Mouse (Mus musculus): ENCODE data around the gene Noxo1. TPM values are rescaled to one million over a fixed set of nuclear protein-coding genes. Genes with fewer than 3 reads are reported as not detected.

Noxo1 gene
- total and polyA plus RNA-seq, 3 experiments, result 0.62 to 2.4 TPM; not detected in 1

DNA sequence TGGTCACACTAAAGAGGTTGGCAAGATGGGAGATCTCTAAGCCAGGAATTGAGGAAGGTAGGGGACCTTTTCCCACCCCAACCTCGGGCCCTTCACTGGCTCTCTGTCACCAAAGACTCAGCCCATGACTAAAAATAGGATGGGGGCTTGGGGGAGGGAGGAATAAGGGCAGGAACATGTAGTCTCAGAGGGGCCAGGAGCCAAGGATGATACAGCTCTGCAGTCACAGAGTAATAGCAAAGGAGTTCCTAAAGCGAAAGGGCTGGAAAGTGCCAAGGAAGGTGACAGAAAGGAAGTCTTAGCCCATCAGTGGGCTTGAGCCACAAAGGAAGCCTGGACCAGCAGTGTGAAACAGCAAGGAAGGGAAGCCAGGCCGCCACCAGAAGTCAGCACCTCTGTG, 44.2 kb upstream of the Noxo1 start:
- Histone ChIP-seq H3K27ac (ENCODE audit: control insufficient read depth, low read depth, low read length) (no peak overlapping the region), H3K9me3 (replicated peaks; ENCODE audit: insufficient read depth, low read length) (no peaks in the 10 kb centered on the region), H3K4me1 (ENCODE audit: control insufficient read depth in 1 of 2, insufficient read depth in 2 of 2, low read length in 2 of 2) (no peaks in the 10 kb centered on the region), H3K79me2 (ENCODE audit: control insufficient read depth, insufficient read depth, low read length, poor library complexity) (no peaks in the 10 kb centered on the region), H3K36me3 (ENCODE audit: control insufficient read depth in 1 of 2, insufficient read depth in 2 of 2, low read length in 2 of 2) (no peaks in the 10 kb centered on the region), H3K9ac (ENCODE audit: control insufficient read depth, low read depth, low read length, poor library complexity, severe bottlenecking) (no peak overlapping the region), H3K27me3 (ENCODE audit: control insufficient read depth in 1 of 2, insufficient read depth in 2 of 2, low read length in 2 of 2) (peaks cover 14 to 25% of the 10 kb centered on the region in 2 experiments), H3K4me3 (ENCODE audit: control insufficient read depth in 1 of 2, insufficient read depth in 1 of 2, low read depth in 2 of 2, low read length in 2 of 2) (no peak overlapping the region)
- no peak for TF ChIP-seq ZKSCAN1 (IDR thresholded peaks at IDR 0.05; ENCODE audit: low read depth, low read length)
- no peak for TF ChIP-seq POLR2AphosphoS5 (IDR thresholded peaks at IDR 0.05; ENCODE audit: borderline replicate concordance, low read depth, low read length)
- no peak for TF ChIP-seq ELF1 (IDR thresholded peaks at IDR 0.05; ENCODE audit: low read depth, low read length)
- TF ChIP-seq USF2 (IDR thresholded peaks at IDR 0.05; ENCODE audit: borderline replicate concordance in 1 of 2, insufficient read depth in 1 of 2, low read depth in 1 of 2, low read length in 2 of 2), result no peak
- TF ChIP-seq JUND (IDR thresholded peaks at IDR 0.05; ENCODE audit: low read depth, low read length), result no peak
- no peak for TF ChIP-seq CHD2 (IDR thresholded peaks at IDR 0.05; ENCODE audit: low read length)
- no peak for TF ChIP-seq SIN3A (IDR thresholded peaks at IDR 0.05; ENCODE audit: low read length)
- no peak for TF ChIP-seq MAX (IDR thresholded peaks at IDR 0.05; ENCODE audit: low read length)
- TF ChIP-seq TCF12 (IDR thresholded peaks at IDR 0.05; ENCODE audit: low read depth, low read length), result no peak
- no peak for TF ChIP-seq HCFC1 (IDR thresholded peaks at IDR 0.05; ENCODE audit: low read depth, low read length)
- no peak for TF ChIP-seq SMC3 (IDR thresholded peaks at IDR 0.05; ENCODE audit: low read depth, low read length)
- TF ChIP-seq CTCF (IDR thresholded peaks at IDR 0.05 in 2 of 3, conservative IDR thresholded peaks at IDR 0.05 in 1 of 3; ENCODE audit: control insufficient read depth in 1 of 3, insufficient read depth in 1 of 3, low read depth in 2 of 3, low read length in 3 of 3, poor library complexity in 1 of 3, severe bottlenecking in 1 of 3), result no peak
- no peak for TF ChIP-seq MXI1 (IDR thresholded peaks at IDR 0.05; ENCODE audit: low read depth, low read length)
- TF ChIP-seq ZNF384 (IDR thresholded peaks at IDR 0.05; ENCODE audit: low read depth, low read length), result no peak
- no peak for TF ChIP-seq EP300 (IDR thresholded peaks at IDR 0.05; ENCODE audit: low read depth in 1 of 2, low read length in 2 of 2)
- TF ChIP-seq ETS1 (IDR thresholded peaks at IDR 0.05; ENCODE audit: low read depth, low read length), result no peak
- no peak for TF ChIP-seq USF1 (IDR thresholded peaks at IDR 0.05; ENCODE audit: low read depth, low read length)
- TF ChIP-seq MYB (IDR thresholded peaks at IDR 0.05; ENCODE audit: low read depth, low read length), result no peak
- no peak for TF ChIP-seq TBP (IDR thresholded peaks at IDR 0.05; ENCODE audit: low read depth, low read length)
- no peak for TF ChIP-seq KAT2A (conservative IDR thresholded peaks at IDR 0.05; ENCODE audit: low read depth, low read length)
- no peak for DNase-seq (ENCODE audit: low read depth, low spot score)

DNA sequence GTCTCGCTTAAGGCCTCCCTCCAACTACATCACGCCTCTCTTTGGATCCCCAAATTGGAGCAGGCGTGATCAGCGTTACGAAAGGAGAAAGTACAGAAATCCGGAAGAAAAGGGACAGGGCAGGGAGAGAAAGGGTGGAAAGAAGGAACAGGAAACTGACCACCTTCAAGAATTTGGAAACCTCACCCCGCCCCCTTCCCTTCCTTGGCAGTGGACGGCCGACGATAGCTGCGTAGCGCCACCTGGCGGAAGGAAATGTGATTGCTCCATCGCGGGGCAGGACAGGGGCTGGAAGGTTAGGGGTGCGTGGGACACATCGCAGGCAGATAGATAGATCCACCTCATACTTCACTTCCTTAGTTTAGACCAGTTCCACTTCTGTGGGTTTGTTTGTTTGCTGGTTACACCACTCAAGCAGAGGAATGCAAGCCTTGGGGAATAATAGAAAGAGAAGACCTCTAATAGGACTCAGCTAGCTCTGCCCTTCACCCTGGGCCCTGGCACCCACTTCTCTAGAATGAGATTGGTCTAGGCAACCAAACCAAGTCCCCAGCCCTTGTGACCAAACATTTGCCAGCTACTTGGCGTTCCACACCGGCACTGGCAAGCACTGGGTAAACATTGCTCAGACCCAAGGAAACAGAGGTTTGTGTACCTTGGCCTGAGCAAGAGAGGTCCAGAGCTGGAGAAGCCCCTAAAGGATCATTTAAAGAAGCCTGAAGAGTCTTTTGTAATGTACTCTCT, 41.9 kb upstream of the Noxo1 start:
- Histone ChIP-seq H3K27me3 (ENCODE audit: control insufficient read depth in 1 of 2, insufficient read depth in 2 of 2, low read length in 2 of 2) (peaks cover 14 to 21% of the 10 kb centered on the region in 2 experiments), H3K9ac (ENCODE audit: control insufficient read depth, low read depth, low read length, poor library complexity, severe bottlenecking) (no peak overlapping the region), H3K79me2 (ENCODE audit: control insufficient read depth, insufficient read depth, low read length, poor library complexity) (no peaks in the 10 kb centered on the region), H3K27ac (ENCODE audit: control insufficient read depth, low read depth, low read length) (no peak overlapping the region), H3K9me3 (replicated peaks; ENCODE audit: insufficient read depth, low read length) (no peaks in the 10 kb centered on the region), H3K4me3 (ENCODE audit: control insufficient read depth in 1 of 2, insufficient read depth in 1 of 2, low read depth in 2 of 2, low read length in 2 of 2) (no peak overlapping the region), H3K36me3 (ENCODE audit: control insufficient read depth in 1 of 2, insufficient read depth in 2 of 2, low read length in 2 of 2) (no peaks in the 10 kb centered on the region), H3K4me1 (ENCODE audit: control insufficient read depth in 1 of 2, insufficient read depth in 2 of 2, low read length in 2 of 2) (no peaks in the 10 kb centered on the region)
- DNase-seq (ENCODE audit: low read depth, low spot score), result no peak
- TF ChIP-seq TCF12 (IDR thresholded peaks at IDR 0.05; ENCODE audit: low read depth, low read length), result no peak
- no peak for TF ChIP-seq SIN3A (IDR thresholded peaks at IDR 0.05; ENCODE audit: low read length)
- TF ChIP-seq MAX (IDR thresholded peaks at IDR 0.05; ENCODE audit: low read length), result no peak
- TF ChIP-seq MEF2A (IDR thresholded peaks at IDR 0.05; ENCODE audit: extremely low read depth, insufficient replicate concordance, low read depth, low read length, poor library complexity, severe bottlenecking), result no peak
- no peak for TF ChIP-seq TAL1 (IDR thresholded peaks at IDR 0.05; ENCODE audit: low read length)
- TF ChIP-seq USF1 (IDR thresholded peaks at IDR 0.05; ENCODE audit: low read depth, low read length), result no peak
- TF ChIP-seq UBTF (IDR thresholded peaks at IDR 0.05; ENCODE audit: borderline replicate concordance, insufficient read depth, low read depth, low read length), result no peak

All from MEL (cell line).